Mouse (Mus musculus): Measurements from ENCODE around the gene Flnb.

Gene Flnb

DNA sequence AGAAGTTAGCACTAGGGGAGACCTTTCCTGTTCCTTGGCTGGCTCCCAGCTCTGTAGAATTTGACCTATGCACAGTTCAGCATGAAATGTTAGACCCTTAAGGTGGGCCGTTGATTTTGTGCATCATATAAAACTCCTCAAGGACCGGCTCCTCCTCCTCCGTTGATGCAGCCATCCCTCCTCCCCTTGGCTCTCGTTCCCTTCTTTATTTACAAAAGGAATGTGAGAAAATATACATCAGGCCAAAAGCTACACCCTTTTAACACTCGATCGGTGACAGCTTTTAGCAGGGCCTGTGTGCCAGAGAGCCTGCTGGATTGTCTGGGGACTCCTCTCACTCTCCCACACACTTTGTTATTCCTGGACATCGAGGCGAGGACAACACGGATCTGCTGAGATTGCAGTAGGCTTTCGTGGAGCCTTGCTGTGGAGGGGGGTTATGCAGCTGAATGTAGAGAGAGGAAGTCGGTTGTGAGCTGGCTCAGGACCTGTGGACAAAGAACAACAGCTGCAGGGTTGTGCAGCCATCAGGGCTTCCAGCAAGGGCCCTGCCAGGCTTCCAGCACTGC is 82.8 kb downstream of the Flnb start:
- no peak for DNase-seq (ENCODE audit: low spot score)

DNA sequence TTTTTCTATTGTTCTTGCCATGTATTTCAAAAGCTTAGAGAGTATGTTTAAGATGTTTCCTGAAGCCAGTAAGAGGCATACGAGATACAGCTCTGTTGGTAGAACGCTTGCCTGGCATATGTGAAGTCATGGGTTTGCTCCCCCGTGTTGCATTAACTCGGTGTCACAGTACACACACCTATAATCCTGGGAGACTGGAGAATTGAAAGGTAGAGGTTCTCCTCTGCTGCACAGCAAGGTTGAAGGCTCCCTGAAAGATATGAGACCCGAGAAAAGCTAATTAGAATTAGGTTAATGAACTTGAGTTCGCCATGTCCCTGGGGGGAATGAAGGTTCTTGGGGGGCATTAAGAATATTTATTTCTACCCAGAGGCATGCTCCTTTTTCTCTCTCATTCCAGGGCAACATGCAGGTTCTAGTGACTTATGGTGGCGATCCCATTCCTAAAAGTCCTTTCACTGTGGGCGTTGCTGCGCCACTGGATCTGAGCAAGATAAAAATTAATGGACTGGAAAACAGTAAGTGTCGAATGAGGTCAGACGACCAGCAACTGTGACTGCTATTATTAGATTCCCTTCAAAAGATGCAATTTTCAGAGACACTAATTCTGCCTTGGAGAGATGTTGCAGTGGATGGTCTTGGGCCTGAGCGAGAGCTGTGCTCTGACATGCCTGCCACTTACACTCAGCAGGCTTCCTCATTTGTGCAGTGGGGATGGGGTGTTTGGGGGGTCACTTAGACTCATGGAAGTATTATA is 83.9 kb downstream of the Flnb start:
- DNase-seq (ENCODE audit: low spot score): no peak

GRCm38 (mm10) chr14:7907058-7907457 is 89.3 kb downstream of the Flnb start:
- no peak for DNase-seq (ENCODE audit: low spot score)

DNA sequence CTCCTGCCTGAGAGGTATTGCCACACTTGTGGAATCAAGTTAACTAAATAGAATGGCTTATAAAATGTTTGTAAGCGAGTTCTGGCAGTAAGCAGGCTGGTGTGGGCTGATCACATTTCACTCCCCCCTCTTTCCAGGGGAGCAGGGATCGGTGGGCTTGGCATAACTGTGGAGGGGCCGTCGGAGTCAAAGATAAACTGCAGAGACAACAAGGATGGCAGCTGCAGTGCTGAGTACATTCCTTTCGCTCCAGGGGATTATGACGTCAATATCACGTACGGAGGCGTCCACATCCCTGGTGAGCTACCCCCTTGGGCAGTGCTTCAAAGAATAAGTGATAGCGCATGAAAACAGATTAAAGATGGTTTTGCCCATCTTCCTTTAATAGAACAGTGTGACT is 91.7 kb downstream of the Flnb start:
- DNase-seq (ENCODE audit: low spot score): no peak

GRCm38 (mm10) chr14:7913842-7914241 is 96.1 kb downstream of the Flnb start:
- no peak for DNase-seq (ENCODE audit: low spot score)

GRCm38 (mm10) chr14:7914461-7914860 is 96.7 kb downstream of the Flnb start:
- no peak for DNase-seq (ENCODE audit: low spot score)

DNA sequence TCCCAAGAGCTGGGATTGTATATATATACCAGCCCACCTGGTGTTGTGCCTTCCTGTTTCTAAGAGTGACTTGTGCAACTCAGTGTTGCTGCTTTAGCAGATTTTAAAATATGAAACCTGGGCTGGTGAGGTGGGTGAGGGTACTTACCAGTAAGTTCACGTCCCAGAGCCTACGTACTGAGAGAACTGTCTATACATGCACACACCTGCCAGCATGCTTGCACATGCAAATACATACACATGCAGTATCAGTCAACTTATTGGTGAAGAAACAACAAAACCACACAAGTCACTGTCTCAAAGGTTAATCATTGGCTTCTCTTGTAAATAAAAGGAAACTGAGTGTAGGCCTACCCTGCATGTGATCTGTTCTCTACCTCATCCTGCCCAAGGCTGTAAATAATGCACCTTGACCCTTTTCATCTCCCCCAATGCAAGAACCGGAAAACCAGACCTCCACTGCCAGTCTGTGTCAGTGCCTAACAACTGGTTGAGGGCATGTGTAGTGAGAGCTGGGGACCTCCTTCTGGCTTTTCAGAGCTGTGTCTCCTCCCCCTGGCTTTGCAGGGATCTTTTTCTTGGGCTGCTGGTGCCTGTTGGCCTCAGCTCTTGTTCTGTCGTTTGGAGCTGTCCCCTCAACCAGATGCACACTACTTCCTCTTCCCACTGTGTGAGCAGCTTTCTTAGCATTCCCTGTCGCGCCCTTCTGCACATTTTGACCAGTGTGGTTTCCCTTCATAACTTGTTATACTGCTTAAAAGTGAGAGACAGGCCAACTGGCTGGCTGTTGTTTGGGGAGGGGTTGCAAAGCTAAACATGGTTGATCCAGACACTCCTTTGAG is 100.6 kb downstream of the Flnb start:
- DNase-seq (ENCODE audit: low spot score): no peak

GRCm38 (mm10) chr14:7919309-7919708 is 101.6 kb downstream of the Flnb start:
- DNase-seq (ENCODE audit: low spot score): no peak

GRCm38 (mm10) chr14:7919921-7920320 is 102.2 kb downstream of the Flnb start:
- DNase-seq (ENCODE audit: low spot score): no peak

DNA sequence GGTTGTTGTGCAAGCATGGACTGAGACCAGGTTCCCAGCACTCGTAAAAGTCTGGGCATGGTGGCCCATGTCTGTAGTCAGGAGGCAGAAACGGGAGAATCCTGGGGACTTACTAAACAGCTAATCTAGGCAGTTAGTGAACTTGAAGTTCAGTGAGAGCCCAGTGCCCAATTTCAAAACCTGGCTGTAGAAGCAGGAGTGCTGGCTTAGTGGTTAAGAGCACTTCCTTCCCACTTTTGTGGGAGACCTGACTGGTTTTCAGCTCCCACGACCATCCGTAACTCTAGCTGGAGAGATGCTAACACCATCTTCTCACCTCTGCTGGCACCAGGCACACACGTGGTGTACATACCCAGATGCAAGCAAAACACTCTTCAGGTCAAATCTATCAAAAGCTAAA is 103.7 kb downstream of the Flnb start:
- DNase-seq (ENCODE audit: low spot score): no peak

GRCm38 (mm10) chr14:7923635-7924034 is 105.9 kb downstream of the Flnb start:
- DNase-seq (ENCODE audit: low spot score): no peak

DNA sequence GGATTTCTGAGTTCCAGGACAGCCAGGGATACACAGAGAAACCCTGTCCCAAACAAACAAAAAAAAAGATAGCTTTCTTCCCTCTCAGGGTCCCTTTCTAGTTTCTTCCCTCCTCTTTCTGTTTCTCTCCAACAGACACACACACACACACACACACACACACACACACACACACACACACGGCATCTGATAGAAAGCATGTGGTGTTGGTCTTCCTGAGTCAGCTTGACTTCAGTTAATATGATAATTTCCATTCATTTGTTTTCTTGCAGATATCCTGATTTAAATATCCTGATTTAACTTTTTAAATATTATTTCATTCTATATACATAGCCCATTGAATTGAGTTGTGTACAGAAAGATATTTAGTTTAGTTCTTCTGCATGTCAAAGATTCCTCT is 110.6 kb downstream of the Flnb start:
- no peak for DNase-seq (ENCODE audit: low spot score)

DNA sequence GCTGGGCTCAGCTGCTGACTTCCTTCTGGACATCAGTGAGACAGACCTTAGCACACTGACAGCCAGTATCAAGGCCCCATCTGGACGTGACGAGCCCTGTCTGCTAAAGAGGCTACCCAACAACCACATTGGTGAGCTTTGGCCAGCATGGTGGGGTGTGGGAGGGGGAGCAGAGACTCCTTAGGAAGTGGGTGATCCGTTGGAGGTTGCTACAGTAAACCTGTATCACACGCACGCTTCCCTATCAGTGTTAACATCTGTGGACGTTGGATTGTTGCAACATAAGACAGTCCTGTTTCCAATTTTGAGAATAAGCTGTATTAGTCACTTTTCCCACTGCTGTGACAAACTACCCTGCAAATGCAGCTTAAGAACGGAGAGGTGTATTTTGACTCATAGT is 111.3 kb downstream of the Flnb start:
- no peak for DNase-seq (ENCODE audit: low spot score)

GRCm38 (mm10) chr14:7932151-7932550 is 114.4 kb downstream of the Flnb start:
- no peak for DNase-seq (ENCODE audit: low spot score)

GRCm38 (mm10) chr14:7934166-7934565 is 116.4 kb downstream of the Flnb start:
- no peak for DNase-seq (ENCODE audit: low spot score)

DNA sequence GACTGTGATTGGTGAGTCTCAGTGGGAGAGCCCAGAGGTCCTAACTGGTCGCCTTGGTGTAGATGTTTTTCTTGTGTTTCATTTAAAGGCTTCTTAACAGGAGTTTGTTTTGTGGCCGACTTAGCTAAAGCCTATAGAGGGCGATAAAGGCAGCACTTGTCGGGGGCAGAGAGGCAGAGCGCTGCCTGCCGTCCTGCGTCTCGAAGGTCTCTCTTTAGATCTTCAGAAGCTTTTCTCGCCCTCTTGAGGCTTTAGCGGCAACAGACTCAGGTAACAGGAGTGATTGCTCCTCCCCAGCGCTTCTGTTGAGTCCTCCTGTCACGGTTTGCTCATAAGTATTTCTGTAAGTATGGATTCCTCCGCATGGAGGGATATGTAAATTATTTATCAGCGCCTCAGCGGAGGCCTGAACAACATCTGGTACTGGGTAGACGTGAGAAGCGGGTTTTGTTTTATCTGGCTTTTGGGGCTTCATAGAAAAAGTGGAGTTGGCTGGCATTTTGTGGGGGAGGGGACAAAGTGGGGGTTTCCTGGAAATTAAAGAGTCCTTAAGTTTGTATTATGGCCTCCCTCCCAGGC is 119.4 kb downstream of the Flnb start:
- no peak for DNase-seq (ENCODE audit: low spot score)

- DNase-seq (ENCODE audit: low spot score): no peak
These were observed 121.3 kb downstream of the Flnb start for GRCm38 (mm10) chr14:7938809-7939784.

DNA sequence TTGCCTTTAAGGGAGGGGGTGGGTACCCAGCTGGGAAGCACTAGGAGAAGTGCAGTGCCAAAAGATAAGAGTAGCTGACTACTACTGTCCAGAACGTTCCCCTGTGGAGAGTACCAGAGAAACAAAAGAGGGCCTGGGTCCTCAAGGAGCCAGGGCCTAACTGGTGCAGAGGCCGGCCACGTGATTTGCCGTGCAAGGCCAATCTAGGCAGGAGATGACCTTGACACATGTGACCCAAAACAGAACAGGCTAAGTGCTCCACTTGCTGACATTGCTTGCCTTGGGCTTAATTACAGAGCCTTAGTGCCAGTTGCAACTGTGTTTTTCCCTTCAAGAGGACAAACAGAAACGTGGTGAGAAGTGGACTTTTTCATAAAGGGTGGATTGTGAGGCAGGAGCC is 123.7 kb downstream of the Flnb start:
- DNase-seq (ENCODE audit: low spot score): no peak

DNA sequence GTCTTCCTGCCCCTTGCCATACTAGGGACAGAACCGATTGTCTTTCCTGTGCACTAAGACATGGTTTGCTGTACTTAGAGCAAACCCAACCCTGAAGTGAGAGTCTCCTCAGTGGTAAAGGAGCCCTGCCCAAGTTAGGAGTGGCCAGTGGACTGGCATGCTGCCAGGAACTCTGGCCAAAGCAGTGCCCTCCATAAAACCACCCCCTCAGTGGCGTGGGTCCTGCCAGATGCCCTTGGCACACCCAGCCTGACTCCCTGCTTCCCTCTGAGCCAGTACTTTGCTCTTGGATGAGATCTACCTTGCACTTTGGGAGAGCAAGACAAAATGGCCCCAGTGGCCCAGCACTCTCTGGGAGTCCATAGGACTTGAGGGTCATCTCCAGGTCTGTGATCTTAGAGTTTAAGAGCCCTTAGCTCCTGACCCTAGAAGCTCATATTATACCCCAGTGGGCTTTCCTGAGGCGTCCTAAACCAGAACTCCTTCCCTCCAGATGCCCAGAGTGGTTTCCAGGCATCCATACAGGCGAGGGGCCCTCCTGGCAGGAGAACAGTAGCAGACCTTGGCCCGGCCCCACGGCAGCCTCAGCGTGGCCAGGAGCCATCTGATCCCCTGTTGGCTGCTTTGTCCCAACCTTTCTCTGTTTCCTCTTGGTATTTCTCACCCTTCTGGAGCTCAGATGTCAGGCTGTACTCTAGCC is 125.5 kb downstream of the Flnb start:
- DNase-seq (ENCODE audit: low spot score): no peak

GRCm38 (mm10) chr14:7943801-7944135 is 126.0 kb downstream of the Flnb start:
- no peak for DNase-seq (ENCODE audit: low spot score)
